Mouse (Mus musculus): ENCODE measurements around the gene P2rx1. TPM values are rescaled to one million over a fixed set of nuclear protein-coding genes. Genes with fewer than 3 reads are reported as not detected.
A peak's percentile ranks its signal among the peaks of the same experiment; 100 is the strongest.

Gene P2rx1
- under 1 TPM; 0.71 to 0.77 TPM for total RNA-seq (2021)

- DNase-seq, result peak; percentile 49
Observed at GRCm38 (mm10) chr11:72998771-72999170, at the start of gene P2rx1. Gene P2rx1 (plus strand): TSS chr11:72999103.

GRCm38 (mm10) chr11:72951137-72952000, 47.5 kb upstream of the P2rx1 start:
- no peak for DNase-seq

GRCm38 (mm10) chr11:72952226-72952625, 46.7 kb upstream of the P2rx1 start:
- peak; percentile 47 for DNase-seq

GRCm38 (mm10) chr11:72952697-72953096, 46.2 kb upstream of the P2rx1 start:
- DNase-seq, result no peak

- no peak for DNase-seq
Observed at GRCm38 (mm10) chr11:72953116-72953439, 45.8 kb upstream of the P2rx1 start.

- DNase-seq, result peak; percentile 79
Observed at GRCm38 (mm10) chr11:72953440-72954151, 45.3 kb upstream of the P2rx1 start.

GRCm38 (mm10) chr11:72954216-72954615, 44.7 kb upstream of the P2rx1 start:
- DNase-seq, result no peak

- DNase-seq, result peak; percentile 23
Observed at GRCm38 (mm10) chr11:72955339-72955974, 43.4 kb upstream of the P2rx1 start.

GRCm38 (mm10) chr11:72957318-72957717, 41.6 kb upstream of the P2rx1 start:
- no peak for DNase-seq

- DNase-seq, result no peak
Observed at GRCm38 (mm10) chr11:72959924-72960679, 38.8 kb upstream of the P2rx1 start.

GRCm38 (mm10) chr11:72960723-72961071, 38.2 kb upstream of the P2rx1 start:
- no peak for DNase-seq

GRCm38 (mm10) chr11:72961072-72961980, 37.6 kb upstream of the P2rx1 start, which contains the start of gene Atp2a3:
Gene Atp2a3 (plus strand): TSS chr11:72961169.
- peak; percentile 43 for DNase-seq

GRCm38 (mm10) chr11:72962378-72962777, 36.5 kb upstream of the P2rx1 start:
- no peak for DNase-seq

- DNase-seq, result no peak
Observed at GRCm38 (mm10) chr11:72963058-72963788, 35.7 kb upstream of the P2rx1 start.

- DNase-seq, result no peak
Observed at GRCm38 (mm10) chr11:72963789-72964294, 35.1 kb upstream of the P2rx1 start.

GRCm38 (mm10) chr11:72974995-72975503, 23.9 kb upstream of the P2rx1 start:
- no peak for DNase-seq

GRCm38 (mm10) chr11:72982516-72982915, 16.4 kb upstream of the P2rx1 start:
- DNase-seq, result no peak

GRCm38 (mm10) chr11:72983283-72983682, 15.6 kb upstream of the P2rx1 start:
- peak; percentile 38 for DNase-seq

GRCm38 (mm10) chr11:72986745-72987144, 12.2 kb upstream of the P2rx1 start:
- DNase-seq, result no peak

- DNase-seq, result peak; percentile 42
Observed at GRCm38 (mm10) chr11:72987234-72987633, 11.7 kb upstream of the P2rx1 start.
